Mouse (Mus musculus) liver, adult (tissue): ENCODE data around the gene Afap1.

Experiments
- GATA4 ChIP-seq: IDR thresholded peaks from 2 replicates; pipeline ENCODE4 v1.6.1; 2014; ENCODE audit warnings: mild to moderate bottlenecking, low read length; ENCODE audit not compliant: insufficient replicate concordance

Gene Afap1

GRCm38 (mm10) chr5:35893093-35893804, at the start of gene Afap1:
Gene Afap1 (plus strand): TSS chr5:35893319.
- no peak for TF ChIP-seq GATA4

GRCm38 (mm10) chr5:35851485-35851884, 41.6 kb upstream of the Afap1 start:
- no peak for TF ChIP-seq GATA4

GRCm38 (mm10) chr5:35853463-35853862, 39.7 kb upstream of the Afap1 start:
- no peak for TF ChIP-seq GATA4

- TF ChIP-seq GATA4, result no peak
Observed at GRCm38 (mm10) chr5:35856245-35856644, 36.9 kb upstream of the Afap1 start.

GRCm38 (mm10) chr5:35858069-35858468, 35.0 kb upstream of the Afap1 start:
- no peak for TF ChIP-seq GATA4

- no peak for TF ChIP-seq GATA4
Observed at GRCm38 (mm10) chr5:35861456-35861855, 31.7 kb upstream of the Afap1 start.

GRCm38 (mm10) chr5:35869973-35870372, 23.1 kb upstream of the Afap1 start:
- TF ChIP-seq GATA4, result no peak

GRCm38 (mm10) chr5:35870408-35871012, 22.6 kb upstream of the Afap1 start:
- no peak for TF ChIP-seq GATA4

GRCm38 (mm10) chr5:35873382-35873781, 19.7 kb upstream of the Afap1 start:
- no peak for TF ChIP-seq GATA4

- no peak for TF ChIP-seq GATA4
Observed at GRCm38 (mm10) chr5:35876236-35876635, 16.9 kb upstream of the Afap1 start.

- no peak for TF ChIP-seq GATA4
Observed at GRCm38 (mm10) chr5:35879199-35879598, 13.9 kb upstream of the Afap1 start.

GRCm38 (mm10) chr5:35882391-35882790, 10.7 kb upstream of the Afap1 start:
- TF ChIP-seq GATA4, result no peak

- TF ChIP-seq GATA4, result no peak
Observed at GRCm38 (mm10) chr5:35884262-35884661, 8.9 kb upstream of the Afap1 start.

GRCm38 (mm10) chr5:35884689-35885088, 8.4 kb upstream of the Afap1 start:
- TF ChIP-seq GATA4, result no peak

GRCm38 (mm10) chr5:35888959-35889358, 4.2 kb upstream of the Afap1 start:
- no peak for TF ChIP-seq GATA4

- TF ChIP-seq GATA4, result no peak
Observed at GRCm38 (mm10) chr5:35889641-35890040, 3.5 kb upstream of the Afap1 start.
